Mouse (Mus musculus) testis, adult 2 months (tissue): ENCODE measurements around the gene Thumpd2.

Experiments
- CTCF ChIP-seq: fragments of 200-500 bp; IDR thresholded peaks from 2 replicates; pipeline ENCODE4 v1.5.1; 2012; ENCODE audit warnings: low read depth, mild to moderate bottlenecking, inconsistent platforms, low read length, moderate library complexity; ENCODE audit not compliant: control insufficient read depth, insufficient read depth, insufficient replicate concordance
- POLR2A ChIP-seq: fragments of 200-500 bp; IDR thresholded peaks from 2 replicates; pipeline ENCODE4 v1.6.1; 2012; ENCODE audit warnings: low read depth, mild to moderate bottlenecking, inconsistent platforms, low read length, moderate library complexity; ENCODE audit not compliant: control insufficient read depth

DNA sequence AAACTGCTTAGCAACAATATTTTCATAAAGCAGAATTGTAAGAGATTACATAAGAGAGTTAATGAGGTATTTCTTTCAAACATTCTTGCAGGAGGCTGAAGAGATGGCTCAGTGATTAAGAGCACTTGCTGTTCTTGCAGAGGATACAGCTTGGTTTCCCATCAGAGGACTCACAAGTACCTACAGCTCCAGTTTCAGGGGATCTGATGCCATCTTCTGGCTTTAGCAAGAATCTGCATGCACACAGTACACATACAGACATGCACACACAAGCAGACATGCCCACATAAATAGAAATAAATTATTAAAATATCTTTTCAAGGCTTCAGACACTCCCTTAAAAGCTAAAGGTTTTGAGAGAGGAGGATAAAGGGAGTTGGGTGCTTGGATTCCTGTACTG, 33.6 kb upstream of the Thumpd2 start:
- TF ChIP-seq CTCF (no peak), POLR2A (no peak)
